8 mouse cellular contexts compared by ENCODE assay signal in the genomic region with DNA sequence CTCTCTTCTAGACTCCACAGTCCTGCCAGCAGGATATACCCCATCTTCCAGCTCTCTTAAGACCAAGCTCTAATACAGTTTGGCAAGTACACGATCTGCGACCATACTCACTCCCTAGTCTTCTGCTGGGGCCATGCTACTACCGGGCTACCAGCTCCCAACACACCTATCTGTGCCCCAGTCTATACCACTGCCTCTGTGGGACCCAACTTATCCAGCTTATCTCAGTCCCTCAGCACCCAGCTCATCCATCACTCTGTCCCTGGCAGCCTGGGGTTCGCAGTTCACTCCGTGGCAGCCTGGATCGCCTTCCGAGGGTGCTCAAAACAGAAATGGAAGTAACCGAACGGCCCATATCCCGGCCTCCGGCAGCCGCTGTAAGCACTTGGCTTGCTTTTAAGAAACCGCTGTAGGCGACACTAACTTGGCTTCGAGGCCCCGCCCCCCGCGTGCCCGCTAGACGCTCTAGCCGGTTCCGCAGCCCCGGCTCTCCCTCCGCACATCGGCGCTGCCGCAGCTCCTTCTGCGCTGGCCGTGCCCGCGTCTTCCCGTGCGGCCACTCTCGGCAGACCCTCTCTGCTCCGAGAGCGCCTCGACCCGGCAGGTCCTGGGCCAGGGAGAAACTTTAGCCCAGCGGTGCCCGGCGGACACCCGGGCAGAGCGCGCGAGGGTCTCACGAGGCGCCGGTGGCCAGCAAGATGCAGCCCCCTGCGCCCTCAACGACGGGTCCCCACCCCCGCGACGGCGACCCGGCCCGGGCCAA. TPM values are rescaled to one million over a fixed set of nuclear protein-coding genes. Genes with fewer than 3 reads are reported as not detected.
DNase-seq lines count a peak whose midpoint lies in the region; ATAC-seq and TF ChIP-seq lines count a peak whose summit lies in the region.

No protein-coding gene starts in this region.

- H3K9me3 ChIP-seq in CH12.LX (replicated peaks; ENCODE audit: low read length) = no peaks in the 10 kb centered on the region
- no peaks in the 10 kb centered on the region for H3K9me3 ChIP-seq in embryonic facial prominence, embryonic 15.5 days (replicated peaks)
- no peaks in the 10 kb centered on the region for H3K9me3 ChIP-seq in heart, embryonic 13.5 days
- no peaks in the 10 kb centered on the region for H3K9me3 ChIP-seq in kidney, postnatal 0 days (replicated peaks; ENCODE audit: low read length)

- peak; percentile 54 for DNase-seq in CH12.LX (ENCODE audit: extremely low read depth)
- peak; percentile 88 for DNase-seq in adrenal gland, adult 2 months
- peak; percentile 83 for DNase-seq in kidney, postnatal 0 days (ENCODE audit: low spot score)
- DNase-seq in lung, postnatal 14 days = peak; percentile 82
- peak; percentile 70 to 75 for DNase-seq in right cerebral cortex, postnatal 10 days (ENCODE audit: low spot score in 2 of 2)
- peak; percentile 53 to 73 for DNase-seq in urinary bladder, postnatal 36 days (ENCODE audit: low spot score in 2 of 2)

- no peak for TF ChIP-seq EP300 in CH12.LX (IDR thresholded peaks at IDR 0.05; ENCODE audit: low read length)

- in situ Hi-C loops in CH12.LX (cut with MboI; ENCODE audit: low pct_ligation_motif_present, low pct_unique_long_range_greater_than_20kb, low sequenced_read_pairs) = no loop called here

- H3K4me2 ChIP-seq in CH12.LX (ENCODE audit: insufficient read depth, low read depth, poor library complexity, severe bottlenecking) = peak overlapping the region; percentile 86
- H3K4me2 ChIP-seq in embryonic facial prominence, embryonic 15.5 days (replicated peaks) = peak overlapping the region; percentile 95
- H3K4me2 ChIP-seq in heart, embryonic 13.5 days = peak overlapping the region; percentile 99
- H3K4me2 ChIP-seq in kidney, postnatal 0 days (ENCODE audit: low read length) = peak overlapping the region; percentile 96

- peaks cover 15% of the 10 kb centered on the region for H3K27me3 ChIP-seq in CH12.LX (replicated peaks)
- no peaks in the 10 kb centered on the region for H3K27me3 ChIP-seq in embryonic facial prominence, embryonic 15.5 days
- H3K27me3 ChIP-seq in heart, embryonic 13.5 days (replicated peaks) = no peaks in the 10 kb centered on the region
- H3K27me3 ChIP-seq in kidney, postnatal 0 days (ENCODE audit: insufficient read depth, low read length) = no peaks in the 10 kb centered on the region

- no peak for TF ChIP-seq POLR2A in CH12.LX (IDR thresholded peaks at IDR 0.05; ENCODE audit: low read depth, low read length)

- peak overlapping the region; percentile 69 to 91 (median 82) for H3K4me3 ChIP-seq in CH12.LX (replicated peaks in 1 of 3; ENCODE audit: low read depth in 2 of 3, low read length in 2 of 3, poor library complexity in 1 of 3)
- peak overlapping the region; percentile 98 for H3K4me3 ChIP-seq in embryonic facial prominence, embryonic 15.5 days (replicated peaks)
- H3K4me3 ChIP-seq in heart, embryonic 13.5 days = peak overlapping the region; percentile 98
- H3K4me3 ChIP-seq in kidney, postnatal 0 days (replicated peaks; ENCODE audit: low read depth, low read length) = peak overlapping the region; percentile 81

- dilution Hi-C loops in CH12.LX (cut with MboI; ENCODE audit: extremely low pct_ligation_motif_present, extremely low pct_unique_long_range_greater_than_20kb, low sequenced_read_pairs) = no loop called here

- H3K4me1 ChIP-seq in CH12.LX (ENCODE audit: control insufficient read depth in 1 of 2, insufficient read depth in 2 of 2) = peaks cover 3 to 24% of the 10 kb centered on the region in 2 experiments; a peak in 3 of 4 replicates
- peaks cover 26% of the 10 kb centered on the region for H3K4me1 ChIP-seq in embryonic facial prominence, embryonic 15.5 days
- H3K4me1 ChIP-seq in heart, embryonic 13.5 days = peaks cover 40% of the 10 kb centered on the region
- no peaks in the 10 kb centered on the region for H3K4me1 ChIP-seq in kidney, postnatal 0 days (replicated peaks; ENCODE audit: insufficient read depth, low read length)

- peak overlapping the region; percentile 78 for H3K9ac ChIP-seq in CH12.LX (ENCODE audit: insufficient read depth, low read depth)
- H3K9ac ChIP-seq in embryonic facial prominence, embryonic 15.5 days = peak overlapping the region; percentile 80
- peak overlapping the region; percentile 96 for H3K9ac ChIP-seq in heart, embryonic 13.5 days
- peak overlapping the region; percentile 92 for H3K9ac ChIP-seq in kidney, postnatal 0 days (ENCODE audit: low read depth, low read length)

- under 1% methylated on average over 57 of the region's 57 CpGs for WGBS in embryonic facial prominence, embryonic 15.5 days
- WGBS in heart, embryonic 13.5 days = 1% methylated on average over 57 of the region's 57 CpGs
- WGBS in kidney, postnatal 0 days = under 1% methylated on average over 56 of the region's 57 CpGs

- peaks cover 12 to 29% of the 10 kb centered on the region in 2 experiments for H3K36me3 ChIP-seq in CH12.LX (replicated peaks in 1 of 2; ENCODE audit: control insufficient read depth in 1 of 2, insufficient read depth in 1 of 2, low read length in 1 of 2)
- peaks cover 38% of the 10 kb centered on the region for H3K36me3 ChIP-seq in embryonic facial prominence, embryonic 15.5 days
- peaks cover 41% of the 10 kb centered on the region for H3K36me3 ChIP-seq in heart, embryonic 13.5 days
- H3K36me3 ChIP-seq in kidney, postnatal 0 days (ENCODE audit: insufficient read depth, low read length) = peaks cover 18% of the 10 kb centered on the region

- no peak for TF ChIP-seq RAD21 in CH12.LX (IDR thresholded peaks at IDR 0.05; ENCODE audit: low read depth, low read length)

- ATAC-seq in embryonic facial prominence, embryonic 15.5 days (ENCODE audit: insufficient number of reproducible peaks, low FRiP score, low TSS enrichment, low read depth) = no peak
- ATAC-seq in heart, embryonic 13.5 days (ENCODE audit: extremely low read depth, insufficient number of reproducible peaks, low FRiP score, low TSS enrichment) = 0 out of 2 replicates have a peak, but pooled peaks have one; percentile 15
- ATAC-seq in kidney, postnatal 0 days (replicated peaks; ENCODE audit: low FRiP score, low read depth) = peak; percentile 18; the same call in 1 of the 2 replicates

- H3K79me2 ChIP-seq in CH12.LX (replicated peaks; ENCODE audit: control insufficient read depth, extremely low read depth, insufficient read depth, poor library complexity, severe bottlenecking) = no peaks in the 10 kb centered on the region

- no peak overlapping the region for H3K27ac ChIP-seq in CH12.LX (ENCODE audit: insufficient read depth, low read depth)
- peak overlapping the region; percentile 93 for H3K27ac ChIP-seq in embryonic facial prominence, embryonic 15.5 days (replicated peaks)
- peak overlapping the region; percentile 93 for H3K27ac ChIP-seq in heart, embryonic 13.5 days (replicated peaks)
- H3K27ac ChIP-seq in kidney, postnatal 0 days = peak overlapping the region; percentile 96

- TF ChIP-seq CTCF in CH12.LX (conservative IDR thresholded peaks at IDR 0.05 in 1 of 2, IDR thresholded peaks at IDR 0.05 in 1 of 2; ENCODE audit: low read depth in 2 of 2, low read length in 2 of 2) = no peak
- TF ChIP-seq CTCF in kidney, postnatal 0 days (IDR thresholded peaks at IDR 0.05; ENCODE audit: low read depth) = no peak

TF ChIP-seq in CH12.LX, 34 proteins besides CTCF, POLR2A, EP300 and RAD21 (continues in another document):
- TF ChIP-seq MXI1 (IDR thresholded peaks at IDR 0.05; ENCODE audit: low read depth, low read length) (peak; percentile 37; the same call in 1 of the 2 replicates), MAX (IDR thresholded peaks at IDR 0.05; ENCODE audit: low read length) (no peak), BHLHE40 (IDR thresholded peaks at IDR 0.05; ENCODE audit: low read depth, low read length) (peak; percentile 30; the same call in 1 of the 2 replicates)

RNA-seq across cellular contexts. Expression of a gene that starts 0.9 kb away (rescaled TPM):
- total RNA-seq in CH12.LX (2012; rRNA removed) = 16.2 and 19.5 TPM in 2 replicates
- 27.8 and 34.0 TPM in 2 replicates for total RNA-seq in CH12.LX (2014; rRNA removed)
- 33.2 and 36.5 TPM in 2 replicates for polyA plus RNA-seq in CH12.LX (2012; ENCODE audit: insufficient read length, low read depth)
- 100 to 1,000 TPM; 124 to 147 TPM for total RNA-seq in adrenal gland, adult 2 months (2021)
- 98.8 and 102 TPM in 2 replicates for polyA plus RNA-seq in adrenal gland, adult 2 months (2012; rRNA removed)
- 111 and 116 TPM in 2 replicates for polyA plus RNA-seq in embryonic facial prominence, embryonic 15.5 days (2015; fragmentation: Nextera tagmentation; extraction: Ambion mirVana)
- 142 and 144 TPM in 2 replicates for polyA plus RNA-seq in heart, embryonic 13.5 days (2015; fragmentation: Nextera tagmentation; extraction: Ambion mirVana)
- polyA plus RNA-seq in kidney, postnatal 0 days (2015; fragmentation: Nextera tagmentation; extraction: Ambion mirVana) = 137 and 141 TPM in 2 replicates

RNA-seq across cellular contexts. Expression of a gene that starts 17.7 kb away (rescaled TPM):
- 0.38 and 0.64 TPM in 2 replicates for total RNA-seq in CH12.LX (2012; rRNA removed)
- total RNA-seq in CH12.LX (2014; rRNA removed) = 0.24 and 0.27 TPM in 2 replicates
- polyA plus RNA-seq in CH12.LX (2012; ENCODE audit: insufficient read length, low read depth) = 0.65 and 1.0 TPM in 2 replicates
- 10 to 100 TPM; 21.9 to 42.5 TPM for total RNA-seq in adrenal gland, adult 2 months (2021)
- polyA plus RNA-seq in adrenal gland, adult 2 months (2012; rRNA removed) = 34.5 and 35.1 TPM in 2 replicates
- polyA plus RNA-seq in embryonic facial prominence, embryonic 15.5 days (2015; fragmentation: Nextera tagmentation; extraction: Ambion mirVana) = 19.8 and 29.8 TPM in 2 replicates
- polyA plus RNA-seq in heart, embryonic 13.5 days (2015; fragmentation: Nextera tagmentation; extraction: Ambion mirVana) = 7.5 and 8.0 TPM in 2 replicates
- 13.9 and 27.9 TPM in 2 replicates for polyA plus RNA-seq in kidney, postnatal 0 days (2015; fragmentation: Nextera tagmentation; extraction: Ambion mirVana)

RNA-seq across cellular contexts. Expression of a gene that starts 23.5 kb away (rescaled TPM):
- 11.7 and 14.1 TPM in 2 replicates for total RNA-seq in CH12.LX (2012; rRNA removed)
- total RNA-seq in CH12.LX (2014; rRNA removed) = 11.5 and 14.4 TPM in 2 replicates
- 14.9 and 17.0 TPM in 2 replicates for polyA plus RNA-seq in CH12.LX (2012; ENCODE audit: insufficient read length, low read depth)
- total RNA-seq in adrenal gland, adult 2 months (2021) = 1 to 10 TPM in 1 of 2 experiments, under 1 TPM in 1; 0.29 to 1.5 TPM
- 0.10 and 0.16 TPM in 2 replicates for polyA plus RNA-seq in adrenal gland, adult 2 months (2012; rRNA removed)
- 8.8 and 8.9 TPM in 2 replicates for polyA plus RNA-seq in embryonic facial prominence, embryonic 15.5 days (2015; fragmentation: Nextera tagmentation; extraction: Ambion mirVana)
- 8.5 and 11.2 TPM in 2 replicates for polyA plus RNA-seq in heart, embryonic 13.5 days (2015; fragmentation: Nextera tagmentation; extraction: Ambion mirVana)
- polyA plus RNA-seq in kidney, postnatal 0 days (2015; fragmentation: Nextera tagmentation; extraction: Ambion mirVana) = 5.2 and 7.0 TPM in 2 replicates

RNA-seq across cellular contexts. Expression of a gene that starts 37.8 kb away (rescaled TPM):
- total RNA-seq in CH12.LX (2012; rRNA removed) (1.3 and 2.7 TPM in 2 replicates), CH12.LX (2014; rRNA removed) (0.43 and 0.55 TPM in 2 replicates)
- polyA plus RNA-seq in CH12.LX (2012; ENCODE audit: insufficient read length, low read depth) = 0.74 and 0.89 TPM in 2 replicates
- 10 to 100 TPM; 30.3 to 78.9 TPM for total RNA-seq in adrenal gland, adult 2 months (2021)
- 196 and 204 TPM in 2 replicates for polyA plus RNA-seq in adrenal gland, adult 2 months (2012; rRNA removed)
- polyA plus RNA-seq in embryonic facial prominence, embryonic 15.5 days (2015; fragmentation: Nextera tagmentation; extraction: Ambion mirVana) = 5.7 and 7.2 TPM in 2 replicates
- 10.0 and 10.9 TPM in 2 replicates for polyA plus RNA-seq in heart, embryonic 13.5 days (2015; fragmentation: Nextera tagmentation; extraction: Ambion mirVana)
- polyA plus RNA-seq in kidney, postnatal 0 days (2015; fragmentation: Nextera tagmentation; extraction: Ambion mirVana) = 5.4 and 5.7 TPM in 2 replicates
